Mouse (Mus musculus) small intestine, adult 2 months (tissue): ENCODE results near the gene Fmo1.
"Not testable (repeated sequence)": the region's sequence is repeated elsewhere in the genome, so short reads cannot be mapped to it uniquely, and the experiment has no call there.

Source experiments
- CTCF ChIP-seq: fragments of 200-500 bp; IDR thresholded peaks from 2 replicates; pipeline ENCODE4 v1.5.1; 2012; ENCODE audit warnings: low read depth, mild to moderate bottlenecking, control low read depth, inconsistent platforms, low read length, moderate library complexity, mixed read lengths; ENCODE audit not compliant: insufficient replicate concordance, insufficient read length; ENCODE audit errors: extremely low read depth
- POLR2A ChIP-seq: fragments of 200-500 bp; IDR thresholded peaks from 2 replicates; pipeline ENCODE4 v1.6.1; 2012; ENCODE audit warnings: low read depth, mild to moderate bottlenecking, control low read depth, inconsistent platforms, low read length, moderate library complexity

DNA sequence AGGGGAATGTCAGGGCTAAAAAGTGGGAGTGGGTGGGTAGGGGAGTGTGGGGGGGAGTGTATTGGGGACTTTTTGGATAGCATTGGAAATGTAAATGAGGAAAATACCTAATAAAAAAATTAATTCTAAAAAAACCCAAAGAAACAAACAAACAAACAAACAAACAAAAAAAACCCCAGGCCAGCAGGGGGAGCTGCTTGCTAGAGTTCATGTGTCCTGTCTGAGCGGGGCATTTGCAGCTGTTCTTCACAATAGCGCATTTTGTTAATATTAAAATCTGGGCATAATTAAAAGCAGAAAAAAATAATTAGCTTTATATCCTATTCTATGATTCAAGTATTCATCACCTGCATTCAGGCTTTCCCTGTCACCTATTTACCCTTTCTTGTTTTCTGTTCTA is 85.4 kb downstream of the Fmo1 start:
- TF ChIP-seq POLR2A: not testable (repeated sequence)
- peak; percentile 33; the same call in 1 of the 2 replicates for TF ChIP-seq CTCF
